Comparison of ENCODE assay signal across 10 mouse cellular contexts in genomic region chr9:40963586-40964417, GRCm38 (mm10). TPM values are rescaled to one million over a fixed set of nuclear protein-coding genes. Genes with fewer than 3 reads are reported as not detected.
A peak's percentile ranks its signal among the peaks of the same experiment; 100 is the strongest.
DNase-seq lines count a peak whose midpoint lies in the region; ATAC-seq and TF ChIP-seq lines count a peak whose summit lies in the region.
"Had no signal": no experiment of that assay in that cellular context is flagged by ENCODE, and none has a peak within 500 bp of the region (broad histone marks: within the 10 kb centered on the region; RNA-seq: fewer than 3 reads in every experiment).

Gene Jhy (minus strand): TSS chr9:40964118.

- ATAC-seq in heart, embryonic 12.5 days (ENCODE audit: insufficient number of reproducible peaks, low FRiP score) = no peak
- peak; percentile 71; the same call in 1 of the 2 replicates for ATAC-seq in forebrain, embryonic 11.5 days (replicated peaks; ENCODE audit: low FRiP score)
- no peak for ATAC-seq in liver, embryonic 15.5 days (ENCODE audit: insufficient read depth)

- H3K4me3 ChIP-seq in heart, embryonic 12.5 days = peak within 1 kb of the TSS; percentile 56
- H3K4me3 ChIP-seq in ES-Bruce4 (ENCODE audit: low read depth, low read length) = peak within 1 kb of the TSS; percentile 52
- peak within 1 kb of the TSS; percentile 46 for H3K4me3 ChIP-seq in forebrain, embryonic 11.5 days (ENCODE audit: low read depth, low read length)
- no peak within 1 kb of the TSS for H3K4me3 ChIP-seq in liver, embryonic 15.5 days (replicated peaks)

- intact Hi-C loops in heart, postnatal 36 days (cut with DNase I) = no loop called here
- intact Hi-C loops in left cerebral cortex, postnatal 14 days (cut with DNase I) = no loop called here

- no peak for DNase-seq in heart, postnatal 36 days
- DNase-seq in forebrain, embryonic 11.5 days (ENCODE audit: low spot score) = peak; percentile 66
- no peak for DNase-seq in layer of hippocampus, postnatal 25 days (ENCODE audit: extremely low spot score in 1 of 2, low spot score in 1 of 2)
- no peak for DNase-seq in left cerebral cortex, postnatal 14 days (ENCODE audit: low spot score in 2 of 2)
- no peak for DNase-seq in frontal cortex, postnatal 10 days (ENCODE audit: low spot score in 2 of 2)

- H3K4me2 ChIP-seq in heart, embryonic 12.5 days = peak within 1 kb of the TSS; percentile 93
- H3K4me2 ChIP-seq in forebrain, embryonic 11.5 days (ENCODE audit: low read depth, low read length, severe bottlenecking) = peak within 1 kb of the TSS; percentile 92
- H3K4me2 ChIP-seq in liver, embryonic 15.5 days = peak within 1 kb of the TSS; percentile 44

- no peak for TF ChIP-seq CTCF in ES-Bruce4 (IDR thresholded peaks at IDR 0.05; ENCODE audit: low read depth, low read length)

- TF ChIP-seq EP300 in ES-Bruce4 (IDR thresholded peaks at IDR 0.05; ENCODE audit: insufficient read depth, low read depth, low read length) = no peak

- peaks cover 55% of the 10 kb centered on the region for H3K27me3 ChIP-seq in heart, embryonic 12.5 days (replicated peaks)
- H3K27me3 ChIP-seq in ES-Bruce4 (ENCODE audit: control insufficient read depth, insufficient read depth, low read length, poor library complexity, severe bottlenecking) = peaks cover 8% of the 10 kb centered on the region
- peaks cover 21% of the 10 kb centered on the region for H3K27me3 ChIP-seq in forebrain, embryonic 11.5 days (ENCODE audit: control insufficient read depth, insufficient read depth, low read length)
- H3K27me3 ChIP-seq in liver, embryonic 15.5 days = peaks cover 52% of the 10 kb centered on the region

- H3K9ac ChIP-seq in heart, embryonic 12.5 days = peak within 1 kb of the TSS; percentile 62
- H3K9ac ChIP-seq in ES-Bruce4 (ENCODE audit: low read depth, poor library complexity, severe bottlenecking) = peak within 1 kb of the TSS; percentile 63
- H3K9ac ChIP-seq in forebrain, embryonic 11.5 days (ENCODE audit: low read length) = peak within 1 kb of the TSS; percentile 56
- no peak within 1 kb of the TSS for H3K9ac ChIP-seq in liver, embryonic 15.5 days

- no peaks in the 10 kb centered on the region for H3K9me3 ChIP-seq in heart, embryonic 12.5 days (replicated peaks)
- no peaks in the 10 kb centered on the region for H3K9me3 ChIP-seq in ES-Bruce4 (replicated peaks; ENCODE audit: control insufficient read depth, insufficient read depth, low read length, poor library complexity, severe bottlenecking)
- no peaks in the 10 kb centered on the region for H3K9me3 ChIP-seq in forebrain, embryonic 11.5 days (ENCODE audit: control insufficient read depth, low read length)
- no peaks in the 10 kb centered on the region for H3K9me3 ChIP-seq in liver, embryonic 15.5 days (replicated peaks)
- H3K9me3 ChIP-seq: G1E had no signal

- no peak within 1 kb of the TSS for H3K27ac ChIP-seq in heart, embryonic 12.5 days (ENCODE audit: poor library complexity, severe bottlenecking)
- H3K27ac ChIP-seq in ES-Bruce4 (ENCODE audit: insufficient read depth, low read length) = no peak within 1 kb of the TSS
- no peak within 1 kb of the TSS for H3K27ac ChIP-seq in forebrain, embryonic 11.5 days (ENCODE audit: low read depth, low read length)
- no peak within 1 kb of the TSS for H3K27ac ChIP-seq in liver, embryonic 15.5 days (replicated peaks)

- H3K36me3 ChIP-seq in heart, embryonic 12.5 days = no peaks in the 10 kb centered on the region
- H3K36me3 ChIP-seq in ES-Bruce4 (ENCODE audit: control insufficient read depth, insufficient read depth, low read length, poor library complexity, severe bottlenecking) = no peaks in the 10 kb centered on the region
- no peaks in the 10 kb centered on the region for H3K36me3 ChIP-seq in forebrain, embryonic 11.5 days (ENCODE audit: control insufficient read depth, insufficient read depth, low read length)
- H3K36me3 ChIP-seq in liver, embryonic 15.5 days (replicated peaks) = no peaks in the 10 kb centered on the region
- H3K36me3 ChIP-seq: G1E had no signal

- peaks cover 11% of the 10 kb centered on the region for H3K4me1 ChIP-seq in heart, embryonic 12.5 days (replicated peaks)
- no peaks in the 10 kb centered on the region for H3K4me1 ChIP-seq in ES-Bruce4 (ENCODE audit: control insufficient read depth, insufficient read depth, low read length)
- peaks cover 6% of the 10 kb centered on the region; the same call in 1 of the 2 replicates for H3K4me1 ChIP-seq in forebrain, embryonic 11.5 days (replicated peaks; ENCODE audit: control insufficient read depth, insufficient read depth, low read length)
- H3K4me1 ChIP-seq in liver, embryonic 15.5 days (replicated peaks) = no peaks in the 10 kb centered on the region

- 2% methylated on average over 48 of the region's 51 CpGs for WGBS in heart, embryonic 12.5 days
- under 1% methylated on average over 51 of the region's 51 CpGs for WGBS in forebrain, embryonic 11.5 days
- 2% methylated on average over 50 of the region's 51 CpGs for WGBS in liver, embryonic 15.5 days (ENCODE audit: insufficient replicate concordance)

- TF ChIP-seq POLR2A in ES-Bruce4 (IDR thresholded peaks at IDR 0.05; ENCODE audit: insufficient read depth, low read length) = no peak

RNA-seq across cellular contexts. Expression of gene Jhy, which starts in this region (rescaled TPM):
- polyA plus RNA-seq in heart, embryonic 12.5 days (2016; fragmentation: Nextera tagmentation; extraction: Ambion mirVana) = not detected in 2 replicates
- not detected for total RNA-seq in heart, postnatal 36 days (2021)
- 0.37 TPM in 1 of 2 replicates, not detected in the other for polyA plus RNA-seq in ES-Bruce4 (2011; ENCODE audit: insufficient read depth, insufficient read length, low read depth, missing spikeins)
- polyA plus RNA-seq in forebrain, embryonic 11.5 days (2014; fragmentation: Nextera tagmentation; extraction: Ambion mirVana) = 0.67 TPM in 1 of 2 replicates, not detected in the other
- polyA plus RNA-seq in liver, embryonic 15.5 days (2015; fragmentation: Nextera tagmentation; extraction: Ambion mirVana) = not detected in 2 replicates
- under 1 TPM; 0.25 to 0.89 TPM for total RNA-seq in layer of hippocampus, postnatal 25 days (2021)
- 1 to 10 TPM in 1 of 2 experiments, under 1 TPM in 1; 0.88 to 1.1 TPM for total RNA-seq in left cerebral cortex, postnatal 14 days (2021)
- total RNA-seq: hematopoietic stem cell, adult 5-6 weeks had no signal
- polyA plus RNA-seq: G1E had no signal

Comparison
In these comparisons a context has a peak if more than half of its experiments do, and no peak if none do; other contexts are left out.
1. Peak in DNase-seq, ATAC-seq, H3K4me3 ChIP-seq, H3K9ac ChIP-seq and H3K4me2 ChIP-seq in forebrain, embryonic 11.5 days; RNA of the gene not detected or under 1 TPM.